Mouse (Mus musculus) hematopoietic stem cell, adult 5-6 weeks (primary cell): ENCODE results near the gene Saxo2. TPM values are rescaled to one million over a fixed set of nuclear protein-coding genes. Genes with fewer than 3 reads are reported as not detected.

Experiments
- ATAC-seq, 2 experiments: fragments of 125-278 bp in 1 of 2; replicated peaks in 1 of 2; 2 replicates each; pipeline ENCODE4 v1.8.0; 2016 to 2017; ENCODE audit warnings: inconsistent platforms in 2 of 2, mild to moderate bottlenecking in 2 of 2, moderate number of reproducible peaks in 2 of 2, low read depth in 1 of 2, moderate TSS enrichment in 1 of 2; ENCODE audit not compliant: low FRiP score in 2 of 2, poor library complexity in 2 of 2, severe bottlenecking in 2 of 2, insufficient read depth in 1 of 2, low TSS enrichment in 1 of 2
- total RNA-seq: library from RNA; stranded (forward); fragments of 172-1452, 232-1000 nt; gene quantifications from 2 replicates; pipeline ENCODE4 v1.2.3, GENCODE M21; 2017

Gene Saxo2
- total RNA-seq = 0.55 and 0.81 TPM in 2 replicates

GRCm38 (mm10) chr7:82648353-82649080, at the start of gene Saxo2, which contains the start of gene Efl1:
Saxo2 (minus strand) TSS chr7:82648528.
Efl1 (plus strand) TSS chr7:82648614.
- ATAC-seq = peak; percentile 99

DNA sequence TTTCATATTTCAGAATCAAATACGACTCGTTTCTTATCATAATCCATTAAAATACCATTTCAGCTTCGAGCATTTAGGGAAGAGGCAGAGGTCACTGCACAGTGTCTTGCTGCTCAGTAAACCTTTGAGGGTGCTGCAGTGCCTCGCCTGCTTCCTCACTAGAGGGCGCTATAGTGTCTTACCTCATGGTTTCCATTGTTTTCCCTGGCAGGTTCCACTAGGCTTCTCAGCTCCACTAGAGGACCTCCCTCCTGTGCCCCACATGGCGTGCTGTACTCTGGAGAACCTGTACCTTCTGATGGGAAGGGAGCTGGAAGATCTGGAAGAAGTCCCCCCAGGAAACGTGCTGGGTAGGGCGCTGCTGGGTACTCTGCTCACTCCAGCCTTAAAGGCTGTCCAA, 49.3 kb upstream of the Saxo2 start:
- ATAC-seq = peak in 1 of 2 experiments; percentile 48; a peak in 1 of 4 replicates

DNA sequence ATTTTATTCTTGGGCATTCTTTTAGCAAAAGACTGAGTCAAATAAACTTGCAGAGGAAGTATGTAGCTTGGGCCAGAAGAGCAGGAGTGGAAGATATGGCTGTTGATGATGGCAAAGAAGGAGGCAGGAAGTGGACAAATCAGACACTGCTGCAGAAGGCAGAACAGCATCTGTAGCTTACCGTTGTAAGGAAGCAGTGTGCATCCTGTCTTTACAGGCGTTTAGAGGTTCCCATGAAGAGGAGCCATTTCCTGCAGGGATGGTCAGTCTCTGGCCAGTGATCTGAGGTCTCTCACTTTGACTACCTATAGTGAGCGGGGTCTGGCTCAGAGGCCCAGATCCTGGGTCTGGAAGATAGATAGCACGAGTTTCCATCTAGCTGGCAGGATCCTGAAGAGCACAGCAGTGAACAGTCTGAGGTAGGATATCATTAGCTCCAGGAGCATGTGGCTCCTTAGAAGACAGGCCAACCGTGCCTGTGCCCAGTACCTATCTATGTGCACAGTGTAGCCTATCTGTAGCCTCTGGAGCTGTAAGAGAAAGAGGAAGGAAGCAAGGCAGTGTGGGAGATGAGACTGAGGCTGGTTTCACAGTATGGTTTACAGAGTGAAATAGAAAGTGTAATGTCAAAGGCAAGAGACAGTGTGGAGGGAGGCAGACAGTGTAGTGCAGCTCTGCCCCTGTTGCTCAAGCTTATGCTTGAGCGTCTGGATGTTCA, 42.9 kb upstream of the Saxo2 start:
- ATAC-seq = peak; percentile 91 to 93

DNA sequence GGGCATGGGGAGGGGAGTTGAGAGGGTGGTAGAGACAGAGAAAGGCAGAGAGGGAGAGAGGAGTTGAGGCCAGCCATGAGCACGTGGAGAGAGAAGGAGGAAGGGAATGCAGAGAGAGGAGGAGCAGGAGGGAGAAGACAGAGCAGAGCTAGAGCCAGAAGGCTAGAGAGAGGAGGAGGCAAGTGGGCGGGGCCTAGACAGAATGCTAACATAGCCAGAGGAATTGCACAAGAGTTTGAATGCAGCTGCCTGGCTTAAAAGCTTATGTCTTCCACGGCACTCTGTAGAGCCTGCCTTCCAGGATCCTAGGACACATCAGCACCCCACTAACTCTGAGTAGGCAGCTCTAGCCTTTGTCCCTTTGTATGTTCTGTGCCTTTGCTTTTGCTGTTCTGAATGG, 40.4 kb upstream of the Saxo2 start:
- peak in 1 of 2 experiments; percentile 38; a peak in 1 of 4 replicates for ATAC-seq

- no peak for ATAC-seq
Measured at GRCm38 (mm10) chr7:82679901-82680300, 31.6 kb upstream of the Saxo2 start.

- ATAC-seq = 0 out of 4 replicates have a peak, but pooled peaks of 1 of the 2 experiments have one; percentile 37
Measured at GRCm38 (mm10) chr7:82676834-82677233, 28.5 kb upstream of the Saxo2 start.

GRCm38 (mm10) chr7:82676001-82676400, 27.7 kb upstream of the Saxo2 start:
- ATAC-seq = no peak

GRCm38 (mm10) chr7:82664604-82665003, 16.3 kb upstream of the Saxo2 start:
- no peak for ATAC-seq

DNA sequence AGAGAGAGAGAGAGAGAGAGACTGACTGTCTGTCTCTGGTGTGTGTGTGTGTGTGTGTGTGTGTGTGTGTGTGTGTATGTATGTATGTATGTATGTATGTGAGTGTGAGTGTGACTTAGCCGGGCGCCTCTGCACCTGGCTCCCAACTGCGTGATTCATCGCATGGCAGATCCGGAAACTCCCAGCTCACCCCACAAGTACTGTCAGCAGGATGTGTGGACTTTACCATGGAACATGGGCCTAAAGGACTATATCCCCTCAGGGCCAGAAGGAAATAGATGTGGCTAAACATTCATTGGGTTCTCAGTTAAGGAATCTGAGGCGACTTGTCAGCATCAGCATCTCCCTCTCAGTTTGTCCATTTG, 735 bp upstream of the Saxo2 start:
- no peak for ATAC-seq

GRCm38 (mm10) chr7:82647909-82648308, 419 bp downstream of the Saxo2 start:
- ATAC-seq = no peak

DNA sequence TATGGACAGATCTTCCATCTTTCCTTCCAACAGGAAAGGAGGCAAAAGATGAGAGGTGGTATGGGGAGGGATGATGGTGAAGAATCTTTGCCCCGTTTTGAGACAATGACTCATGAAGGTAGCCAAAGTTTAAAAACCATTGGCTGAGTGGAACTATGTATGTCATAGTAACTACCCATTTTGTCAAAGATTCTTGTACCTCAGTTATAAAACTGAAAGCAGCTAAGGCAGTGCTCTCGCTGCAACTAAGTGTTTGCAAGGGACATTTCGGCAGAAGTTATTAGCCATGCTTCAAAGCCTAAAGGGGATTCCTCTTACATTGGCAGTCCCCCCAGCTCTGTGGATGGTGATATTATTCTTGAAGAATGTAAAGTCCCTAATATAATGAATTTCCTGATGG, 1.1 kb downstream of the Saxo2 start:
- no peak for ATAC-seq

GRCm38 (mm10) chr7:82625342-82625741, 23.0 kb downstream of the Saxo2 start:
- ATAC-seq = peak; percentile 53 to 59; a peak in 1 of 4 replicates

- peak in 1 of 2 experiments; percentile 37; a peak in 2 of 4 replicates for ATAC-seq
Measured at GRCm38 (mm10) chr7:82609629-82610028, 38.7 kb downstream of the Saxo2 start.

GRCm38 (mm10) chr7:82605425-82605824, 42.9 kb downstream of the Saxo2 start:
- ATAC-seq = no peak

GRCm38 (mm10) chr7:82602008-82602407, 46.3 kb downstream of the Saxo2 start:
- peak; percentile 87 to 91 for ATAC-seq

DNA sequence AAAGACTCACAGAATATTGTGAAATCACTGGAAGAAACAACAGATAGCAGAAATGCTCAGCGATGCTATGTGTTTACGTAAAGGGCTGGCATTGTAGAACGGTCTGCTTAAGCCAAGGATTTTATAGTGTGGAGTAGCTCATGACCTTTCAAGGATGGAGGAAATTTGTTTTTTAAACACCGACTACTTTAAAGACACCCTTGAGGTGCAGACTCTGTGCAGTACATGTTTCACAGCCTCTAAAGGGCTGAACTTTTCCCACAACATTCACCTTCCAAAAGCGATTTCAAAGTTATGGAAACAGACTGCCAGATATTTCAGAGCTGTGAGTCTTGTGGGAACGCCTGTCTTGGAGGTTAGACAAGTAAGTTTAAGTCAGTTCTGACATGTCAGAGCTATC, 57.4 kb downstream of the Saxo2 start:
- no peak for ATAC-seq
